Mouse (Mus musculus): ENCODE results near the gene Atpaf1.

Atpaf1 gene

GRCm38 (mm10) chr4:115795360-115795759 is 10.7 kb downstream of the Atpaf1 start:
- in situ Hi-C loops (cut with MboI, MseI): no loop called here

DNA sequence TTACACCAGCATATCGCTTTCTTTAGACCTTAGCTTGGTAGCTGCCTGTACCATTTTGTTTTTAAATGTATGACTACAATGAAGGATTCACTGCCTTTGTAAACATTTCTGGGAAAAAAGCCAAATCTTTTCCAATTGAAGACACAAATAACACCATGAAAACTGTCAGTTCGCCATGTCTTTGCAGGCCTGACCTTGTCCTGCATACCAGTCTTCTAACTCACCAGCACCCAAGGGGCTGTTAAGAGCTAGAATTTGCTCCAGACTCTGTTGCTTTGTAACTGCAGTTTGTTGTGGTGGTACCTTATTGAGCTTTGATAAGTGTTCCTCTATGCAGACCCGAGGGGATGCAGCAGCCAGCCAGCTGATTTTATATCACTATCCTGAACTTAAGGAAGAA is 15.4 kb downstream of the Atpaf1 start:
- in situ Hi-C loops (cut with MboI, MseI): no loop called here

- in situ Hi-C loops (cut with MboI, MseI): no loop called here
Observed at GRCm38 (mm10) chr4:115812326-115812725, 27.7 kb downstream of the Atpaf1 start.

DNA sequence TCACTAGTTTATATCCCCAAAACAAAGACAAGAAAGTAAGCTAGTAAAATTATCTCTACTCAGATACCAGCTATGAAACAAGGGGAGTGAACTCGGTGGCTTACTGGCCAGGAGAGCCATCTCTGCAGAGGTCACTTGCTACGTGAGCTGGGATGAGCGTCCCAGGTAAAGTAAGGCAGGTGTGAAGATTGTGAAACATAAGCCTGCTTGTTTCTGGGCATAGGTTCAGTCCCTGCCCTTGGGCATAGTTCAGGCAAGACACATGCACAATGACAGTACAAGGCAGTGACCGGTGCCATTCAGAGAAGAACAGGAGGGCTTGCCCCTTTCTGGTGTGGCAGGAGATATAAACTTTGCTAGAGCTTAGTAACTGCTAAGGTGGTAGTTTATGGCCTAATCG is 31.0 kb downstream of the Atpaf1 start:
- in situ Hi-C loops (cut with MboI, MseI): no loop called here

DNA sequence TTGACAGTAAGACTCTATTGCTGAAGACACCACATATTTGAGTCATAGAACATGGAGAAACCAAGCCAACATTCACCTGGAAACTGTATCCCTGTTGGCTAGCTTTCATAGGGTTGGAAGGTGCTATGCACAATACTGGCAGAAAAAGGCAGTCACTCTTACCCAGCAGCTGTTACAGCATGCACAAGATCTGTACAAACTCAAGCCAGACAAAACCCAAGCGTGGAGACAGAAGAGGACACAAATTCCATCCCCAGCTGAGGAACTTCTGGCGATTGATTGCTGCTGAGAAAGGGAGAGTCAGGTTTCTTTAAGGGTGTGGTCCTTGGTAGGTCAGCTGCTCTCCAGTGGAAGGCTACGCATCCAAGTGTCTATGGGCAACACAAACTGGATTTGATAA is 35.6 kb downstream of the Atpaf1 start:
- in situ Hi-C loops (cut with MboI, MseI): loop anchor here in 1 of 2 experiments (5.0 kb wide), 1 partner anchor 83 kb away; the partner anchor contains the start of gene Efcab14

DNA sequence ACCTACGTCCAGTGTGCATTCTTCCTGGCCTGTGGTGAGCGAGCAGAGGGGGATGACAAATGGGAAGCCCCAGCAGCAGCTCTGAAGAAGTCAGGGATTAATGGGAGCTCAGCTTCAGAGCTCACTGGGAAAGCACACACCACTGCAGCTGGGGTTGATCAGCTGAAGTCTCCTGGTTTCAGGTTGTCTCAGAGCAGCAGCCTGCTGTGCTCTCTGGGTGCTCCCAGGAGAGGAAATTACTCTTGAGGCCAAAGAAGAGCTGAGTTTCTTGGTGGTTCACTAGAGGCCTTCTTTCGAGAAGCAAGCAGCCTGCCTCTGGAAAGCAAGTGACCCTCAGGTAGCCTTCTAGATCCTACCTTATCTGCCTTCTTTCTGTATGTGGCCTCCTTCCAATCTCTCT is 36.3 kb downstream of the Atpaf1 start:
- in situ Hi-C loops (cut with MboI, MseI): loop anchor here in 1 of 2 experiments (5.0 kb wide), 1 partner anchor 84 kb away; the partner anchor contains the start of gene Efcab14

- in situ Hi-C loops (cut with MboI, MseI): loop anchor here in 1 of 2 experiments (5.0 kb wide), 1 partner anchor 84 kb away; the partner anchor contains the start of gene Efcab14
Observed at GRCm38 (mm10) chr4:115821431-115821830, 36.8 kb downstream of the Atpaf1 start.

DNA sequence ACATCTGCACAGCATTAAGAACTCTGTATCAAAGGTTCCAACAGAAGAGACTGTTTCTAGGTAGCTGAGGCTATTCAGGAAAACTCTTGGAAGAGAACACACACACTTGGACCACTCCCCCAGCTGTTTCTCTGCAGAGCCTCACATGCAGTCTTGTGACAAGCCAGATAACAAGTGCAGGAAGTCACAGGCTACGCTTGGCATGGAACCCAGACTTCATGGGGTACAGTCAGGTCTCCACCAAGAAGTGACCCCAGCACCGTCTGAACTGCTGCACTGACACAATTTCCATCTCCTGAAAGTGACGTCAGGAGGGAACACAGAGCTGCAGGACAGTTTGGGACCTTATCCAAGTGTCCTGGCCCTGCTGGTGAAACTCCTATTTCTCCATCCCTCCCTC is 37.3 kb downstream of the Atpaf1 start:
- in situ Hi-C loops (cut with MboI, MseI): loop anchor here in 1 of 2 experiments (5.0 kb wide), 1 partner anchor 85 kb away; the partner anchor contains the start of gene Efcab14

- in situ Hi-C loops (cut with MboI, MseI): loop anchor here in 1 of 2 experiments (5.0 kb wide), 1 partner anchor 87 kb away; the partner anchor contains the start of gene Efcab14
Observed at GRCm38 (mm10) chr4:115824178-115824577, 39.6 kb downstream of the Atpaf1 start.

DNA sequence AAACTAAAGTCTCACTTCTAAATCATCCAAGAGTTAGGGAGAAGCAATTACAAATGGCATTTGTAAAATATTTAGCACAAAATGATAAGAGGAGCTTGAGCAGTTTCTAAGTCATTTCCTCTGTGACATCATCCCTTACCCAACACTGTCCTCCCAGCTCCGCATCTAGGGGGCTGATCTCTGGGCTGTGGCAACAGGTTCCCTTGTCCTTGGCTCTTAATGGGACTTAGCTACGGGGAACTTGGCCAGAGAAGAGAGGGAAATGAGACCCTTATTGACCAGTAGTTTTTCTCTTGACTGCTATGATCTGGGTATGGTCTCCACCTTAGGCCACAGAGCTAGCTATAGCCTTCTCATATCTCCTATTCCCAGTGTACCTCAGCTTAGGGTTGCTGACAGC is 40.7 kb downstream of the Atpaf1 start:
- in situ Hi-C loops (cut with MboI, MseI): loop anchor here in 1 of 2 experiments (5.0 kb wide), 1 partner anchor 88 kb away; the partner anchor contains the start of gene Efcab14

- in situ Hi-C loops (cut with MboI, MseI): loop anchor here in 1 of 2 experiments (5.0 kb wide), 1 partner anchor 90 kb away; the partner anchor contains the start of gene Efcab14
Observed at GRCm38 (mm10) chr4:115827066-115827465, 42.5 kb downstream of the Atpaf1 start.

DNA sequence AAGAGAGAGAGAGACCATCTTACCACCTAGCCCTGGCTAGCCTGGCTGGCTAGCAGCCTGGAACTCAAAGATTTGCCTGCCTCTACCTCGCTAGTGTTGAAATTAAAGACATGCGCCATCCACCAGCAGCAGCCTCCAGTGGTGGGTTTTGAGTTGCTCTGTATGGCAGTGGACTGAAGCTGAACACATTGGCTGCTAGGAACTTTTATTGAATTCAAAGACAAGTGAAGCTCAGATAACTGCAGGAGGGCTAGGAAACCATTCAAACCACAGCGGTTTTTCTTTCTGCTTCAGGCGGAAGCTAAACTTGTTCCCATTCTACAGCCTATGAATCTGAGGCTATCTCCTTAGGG is 42.9 kb downstream of the Atpaf1 start:
- in situ Hi-C loops (cut with MboI, MseI): loop anchor here in 1 of 2 experiments (5.0 kb wide), 1 partner anchor 90 kb away; the partner anchor contains the start of gene Efcab14

GRCm38 (mm10) chr4:115827888-115828571 is 43.4 kb downstream of the Atpaf1 start, which contains the start of gene Mob3c:
Mob3c (plus strand) TSS chr4:115828092.
- in situ Hi-C loops (cut with MboI, MseI): loop anchor here in 1 of 2 experiments (5.0 kb wide), 1 partner anchor 91 kb away; the partner anchor contains the start of gene Efcab14

GRCm38 (mm10) chr4:115828572-115828902 is 43.9 kb downstream of the Atpaf1 start:
- in situ Hi-C loops (cut with MboI, MseI): loop anchor here in 1 of 2 experiments (5.0 kb wide), 1 partner anchor 91 kb away; the partner anchor contains the start of gene Efcab14

DNA sequence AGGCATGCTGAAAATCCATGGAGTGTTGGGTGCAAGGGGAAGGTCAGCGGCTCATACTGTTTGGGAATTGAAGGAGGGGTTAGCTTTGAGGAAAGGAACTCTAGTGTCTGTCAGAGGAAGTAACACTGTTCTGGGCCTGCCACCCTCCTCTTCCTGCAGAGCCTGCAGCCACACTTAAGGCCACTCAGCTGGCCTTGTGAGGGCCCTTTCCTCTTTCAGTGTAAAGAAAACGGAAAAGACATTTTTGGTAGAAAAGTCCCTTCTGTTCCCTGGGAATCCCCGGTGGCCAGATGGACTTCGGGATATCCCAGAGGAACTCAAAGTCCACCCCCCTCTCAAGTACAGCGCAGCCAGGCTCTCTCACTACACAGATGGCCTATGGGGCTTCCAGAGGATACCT is 45.9 kb downstream of the Atpaf1 start:
- in situ Hi-C loops (cut with MboI, MseI): loop anchor here in 1 of 2 experiments (5.0 kb wide), 1 partner anchor 43 kb away; no protein-coding TSS in a partner anchor

DNA sequence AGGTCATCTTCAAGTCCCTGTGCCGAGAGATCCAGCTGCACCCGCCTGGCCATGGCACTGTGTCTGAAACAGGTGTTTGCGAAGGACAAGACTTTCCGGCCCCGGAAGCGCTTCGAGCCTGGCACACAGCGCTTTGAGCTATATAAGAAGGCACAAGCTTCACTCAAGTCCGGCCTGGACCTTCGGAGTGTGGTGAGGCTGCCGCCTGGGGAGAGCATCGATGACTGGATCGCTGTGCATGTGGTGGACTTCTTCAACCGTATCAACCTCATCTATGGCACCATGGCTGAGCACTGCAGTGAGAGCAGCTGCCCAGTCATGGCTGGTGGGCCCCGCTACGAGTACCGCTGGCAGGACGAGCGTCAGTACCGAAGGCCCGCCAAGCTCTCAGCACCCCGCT is 46.6 kb downstream of the Atpaf1 start:
- in situ Hi-C loops (cut with MboI, MseI): loop anchor here in 1 of 2 experiments (5.0 kb wide), 1 partner anchor 44 kb away; no protein-coding TSS in a partner anchor

DNA sequence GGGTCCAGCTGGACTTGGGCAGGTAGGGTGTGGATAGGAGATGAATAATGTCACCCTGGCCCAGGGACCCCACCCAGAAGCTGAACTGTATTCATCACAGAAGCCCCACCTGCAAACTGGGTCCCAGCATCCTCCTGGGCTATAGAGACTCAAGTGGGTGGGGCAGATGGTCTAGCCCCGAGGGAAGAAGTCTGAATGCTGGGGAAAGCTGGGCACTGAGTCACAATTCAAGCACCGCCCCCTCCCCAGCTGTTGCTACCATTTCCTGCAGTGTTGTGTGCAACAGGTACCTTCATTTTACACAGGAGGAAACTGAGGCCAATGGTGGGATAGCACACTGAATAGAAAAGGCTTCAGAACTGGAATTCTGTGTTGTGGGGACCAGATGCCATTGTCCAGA is 47.4 kb downstream of the Atpaf1 start:
- in situ Hi-C loops (cut with MboI, MseI): loop anchor here in 1 of 2 experiments (5.0 kb wide), 1 partner anchor 45 kb away; no protein-coding TSS in a partner anchor

- in situ Hi-C loops (cut with MboI, MseI): no loop called here
Observed at GRCm38 (mm10) chr4:115835576-115835975, 51.0 kb downstream of the Atpaf1 start.

DNA sequence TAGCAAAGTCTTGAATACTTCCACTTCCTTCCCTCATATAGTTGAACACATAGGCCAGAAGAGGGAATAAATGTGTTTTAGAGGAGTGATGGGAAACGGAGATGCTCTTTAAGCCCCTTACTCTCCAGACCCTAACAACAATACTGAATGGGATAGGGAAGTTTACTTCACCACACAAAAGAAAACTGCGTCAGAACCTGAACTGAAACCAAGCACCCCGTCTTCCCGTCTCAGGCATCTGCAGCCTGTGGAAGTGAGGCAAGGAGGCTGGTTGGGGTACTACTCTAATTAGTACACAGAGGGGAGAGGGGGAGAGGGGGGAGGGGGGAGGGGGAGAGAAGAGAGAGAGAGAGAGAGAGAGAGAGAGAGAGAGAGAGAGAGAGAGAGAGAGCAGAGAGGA is 53.6 kb downstream of the Atpaf1 start:
- in situ Hi-C loops (cut with MboI, MseI): no loop called here

DNA sequence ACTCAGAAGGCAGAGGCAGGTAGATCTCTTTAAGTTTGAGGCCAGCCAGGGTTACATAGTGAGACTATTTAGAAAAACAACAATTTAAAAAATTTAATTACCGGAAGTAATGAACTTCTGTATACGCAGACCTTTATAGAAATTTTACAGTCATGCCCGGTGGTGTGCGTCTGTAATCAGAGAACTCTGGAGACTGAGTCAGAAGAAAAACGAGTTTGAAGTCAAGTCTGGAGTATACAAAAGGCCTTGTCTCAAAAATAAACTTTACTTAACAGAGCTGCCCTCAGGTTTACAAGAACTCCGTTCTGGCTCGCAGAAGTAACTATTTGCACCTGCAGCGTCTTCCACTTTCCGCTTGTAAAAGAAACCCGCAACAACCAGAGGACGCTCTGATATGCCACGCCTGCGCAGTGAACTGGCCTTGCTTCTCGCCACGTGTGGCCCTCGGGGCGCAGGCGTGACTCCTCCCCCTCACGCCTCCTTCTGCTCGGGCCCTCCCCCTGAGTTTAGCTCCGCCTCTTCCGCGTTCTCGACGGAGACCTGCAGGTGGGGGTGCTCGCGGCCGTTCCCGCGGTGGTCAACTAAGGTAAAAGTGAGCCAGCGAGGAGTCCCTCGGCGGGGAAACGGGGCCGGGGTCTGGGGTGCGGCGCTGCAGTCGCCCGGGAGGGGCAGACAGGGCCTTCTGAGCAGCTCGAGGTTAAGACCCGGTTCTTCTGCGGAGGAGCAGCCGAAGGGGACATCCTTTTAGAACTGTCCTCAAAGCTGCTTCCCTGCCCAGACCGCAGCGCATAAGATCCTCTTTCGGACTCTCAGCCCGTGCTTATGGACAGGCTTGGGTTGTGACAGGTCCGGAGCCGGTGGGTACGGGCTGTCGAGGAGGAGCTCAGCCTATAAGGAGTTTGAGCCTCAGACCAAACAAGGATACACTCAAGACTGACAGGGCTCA is 54.4 kb downstream of the Atpaf1 start, which contains the start of gene Mknk1:
Gene Mknk1 (plus strand): TSS at position 503 of the 946 bp plus-strand sequence.
- in situ Hi-C loops (cut with MboI, MseI): no loop called here

DNA sequence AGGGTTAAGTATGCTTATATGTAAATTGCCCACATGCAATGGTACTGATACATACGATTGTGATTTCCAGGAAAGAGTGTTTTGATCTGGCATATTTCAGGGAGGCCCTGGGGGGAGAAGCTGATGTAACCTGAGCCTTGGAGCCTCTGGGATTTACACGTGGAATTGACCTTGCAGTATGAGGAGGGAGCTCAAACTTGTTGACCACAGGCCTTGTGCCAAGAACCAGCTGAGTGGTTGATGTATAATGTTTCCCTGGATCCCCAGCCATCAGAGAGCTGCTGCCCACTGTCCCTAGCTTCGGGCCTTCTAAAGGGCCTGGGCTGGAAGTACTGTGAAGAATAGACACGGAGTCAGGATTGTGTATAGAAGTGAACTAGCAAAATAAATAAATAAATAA is 55.3 kb downstream of the Atpaf1 start:
- in situ Hi-C loops (cut with MboI, MseI): no loop called here

All from T-helper 17 cell (primary cell).